Mouse (Mus musculus) bone marrow macrophage, adult 2 months (primary cell): ENCODE data around the gene Irf1. TPM values are rescaled to one million over a fixed set of nuclear protein-coding genes. Genes with fewer than 3 reads are reported as not detected.
"Not testable (repeated sequence)": the region's sequence is repeated elsewhere in the genome, so short reads cannot be mapped to it uniquely, and the experiment has no call there.

Experiments
- H3K27ac ChIP-seq: 2 replicates; pipeline ENCODE4 v1.5.1; 2012; ENCODE audit warnings: low read depth, low read length; ENCODE audit not compliant: insufficient read depth
- H3K4me1 ChIP-seq: 2 replicates; pipeline ENCODE4 v1.6.1; 2012; ENCODE audit warnings: low read length; ENCODE audit not compliant: control insufficient read depth, insufficient read depth
- H3K4me3 ChIP-seq: 2 replicates; pipeline ENCODE4 v1.5.1; 2012; ENCODE audit warnings: mild to moderate bottlenecking, low read length, moderate library complexity; ENCODE audit not compliant: insufficient read depth
- CTCF ChIP-seq: IDR thresholded peaks from 2 replicates; pipeline ENCODE4 v1.5.1; 2012; ENCODE audit warnings: low read depth, mild to moderate bottlenecking, low read length, moderate library complexity
- POLR2A ChIP-seq: IDR thresholded peaks from 2 replicates; pipeline ENCODE4 v1.6.1; 2012; ENCODE audit warnings: mild to moderate bottlenecking, low read depth, low read length, borderline replicate concordance
- polyA plus RNA-seq: library from polyadenylated mRNA; stranded (reverse); fragments of >200 nt; gene quantifications from 2 replicates; pipeline ENCODE4 v1.2.4, GENCODE M21; 2012; ENCODE audit not compliant: missing spikeins, insufficient read depth, insufficient read length

Irf1 gene
- polyA plus RNA-seq, 1 experiment = 89.6 TPM

GRCm38 (mm10) chr11:53737573-53737946 lies 32.3 kb upstream of the Irf1 start:
- TF ChIP-seq CTCF = no peak
- TF ChIP-seq POLR2A = no peak
- H3K27ac ChIP-seq = no peak overlapping the region
- H3K4me3 ChIP-seq = no peak overlapping the region
- H3K4me1 ChIP-seq = no peaks in the 10 kb centered on the region

- no peak overlapping the region for H3K27ac ChIP-seq
- no peak for TF ChIP-seq CTCF
- TF ChIP-seq POLR2A = no peak
These were observed 27.5 kb upstream of the Irf1 start for GRCm38 (mm10) chr11:53742353-53742752.

DNA sequence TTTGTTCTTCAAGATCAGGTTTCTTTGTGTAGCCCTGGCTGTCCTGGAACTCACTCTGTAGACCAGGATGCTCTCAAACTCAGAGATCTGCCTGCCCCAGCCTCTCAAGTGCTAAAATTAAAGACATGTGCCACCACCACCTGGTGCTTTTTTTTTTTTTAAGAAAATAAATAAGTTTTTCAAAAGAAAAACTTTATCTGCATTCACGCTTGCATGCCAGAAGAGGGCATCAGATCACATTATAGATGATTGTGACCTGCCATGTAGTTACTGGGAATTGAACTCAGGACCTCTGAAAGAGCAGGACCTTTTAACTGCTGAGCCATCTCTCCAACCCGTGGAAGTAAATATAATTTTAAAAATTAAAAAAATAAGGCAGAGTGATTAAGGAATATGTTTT lies 24.6 kb upstream of the Irf1 start:
- TF ChIP-seq POLR2A (no peak), CTCF (no peak)
- Histone ChIP-seq H3K27ac (no peak overlapping the region), H3K4me1 (peaks cover 18% of the 10 kb centered on the region), H3K4me3 (no peak overlapping the region)

More at GRCm38 (mm10) chr11:53742353-53742752, 27.5 kb upstream of the Irf1 start:
- Histone ChIP-seq H3K4me3 (no peak overlapping the region), H3K4me1 (peaks cover 2% of the 10 kb centered on the region; the same call in 1 of the 2 replicates)

DNA sequence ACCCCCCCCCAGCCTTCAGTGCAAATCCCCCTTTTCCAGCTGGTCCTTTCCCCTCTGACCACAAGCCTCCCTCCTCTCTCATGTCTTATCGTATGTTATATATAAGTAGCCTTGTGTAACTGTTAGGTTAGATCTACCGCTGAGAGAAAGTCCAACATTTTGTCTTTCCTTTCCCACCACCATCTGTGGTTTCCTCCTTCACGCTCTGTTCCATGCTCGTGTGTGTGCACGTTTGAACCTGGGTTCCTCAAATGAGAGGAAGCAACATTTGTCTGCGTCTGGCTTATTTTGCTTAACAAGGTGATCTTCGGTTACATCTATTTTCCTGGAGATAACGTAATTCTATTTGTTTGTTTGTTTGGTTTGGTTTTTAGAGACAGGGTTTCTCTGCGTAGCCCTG lies 21.8 kb upstream of the Irf1 start:
- no peak for TF ChIP-seq POLR2A
- TF ChIP-seq CTCF = no peak
- Histone ChIP-seq H3K4me1 (peaks cover 18% of the 10 kb centered on the region), H3K27ac (0 out of 2 replicates have a peak overlapping the region, but pooled peaks have one; percentile 26), H3K4me3 (no peak overlapping the region)

DNA sequence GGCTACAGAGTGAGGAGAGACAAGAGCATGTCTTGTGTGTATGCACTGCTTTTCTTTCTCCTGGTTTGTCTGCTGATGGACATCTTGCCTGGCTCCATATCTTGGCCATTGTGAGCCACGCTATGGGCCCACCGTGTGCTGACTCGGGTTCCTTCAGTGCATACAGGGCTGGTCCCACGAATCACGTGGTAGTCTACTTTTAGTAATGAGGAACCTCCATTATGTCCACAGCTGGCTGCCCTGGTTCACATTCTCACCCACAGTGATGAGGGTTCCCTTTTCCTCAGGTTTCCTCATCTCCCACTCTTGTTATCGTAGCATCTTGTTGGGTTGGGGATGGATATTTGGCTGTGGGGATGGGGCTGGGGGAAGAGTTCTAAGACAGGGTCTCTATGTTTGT lies 21.2 kb upstream of the Irf1 start:
- H3K4me3 ChIP-seq = no peak overlapping the region
- TF ChIP-seq CTCF (no peak), POLR2A (no peak)

DNA sequence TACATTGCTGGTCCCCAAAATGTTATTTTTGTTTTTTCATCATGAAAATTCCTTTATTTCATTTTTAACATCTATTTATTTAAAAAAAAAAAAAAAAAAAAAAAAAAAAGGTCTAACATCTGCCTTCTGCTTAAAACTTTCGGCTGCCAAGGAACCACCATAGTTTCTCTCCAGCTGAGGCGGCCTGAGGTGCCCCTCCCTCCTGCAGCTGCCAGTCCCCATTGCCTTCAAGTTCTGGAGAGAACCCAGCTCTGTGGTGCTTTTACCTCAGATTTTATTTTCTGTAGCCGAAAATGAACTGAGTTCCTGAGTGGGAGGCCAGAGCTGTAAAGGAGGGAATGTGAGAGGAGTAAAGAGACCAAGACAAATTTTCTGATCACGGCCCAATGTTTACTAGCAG lies 20.5 kb upstream of the Irf1 start:
- TF ChIP-seq POLR2A (no peak), CTCF (no peak)
- H3K27ac ChIP-seq = no peak overlapping the region

More for the DNA sequence above, 21.2 kb upstream of the Irf1 start:
- Histone ChIP-seq H3K27ac (peak overlapping the region; percentile 26), H3K4me1 (peaks cover 18% of the 10 kb centered on the region)

GRCm38 (mm10) chr11:53749716-53750352 lies 20.0 kb upstream of the Irf1 start:
- Histone ChIP-seq H3K4me1 (peaks cover 18% of the 10 kb centered on the region), H3K27ac (no peak overlapping the region), H3K4me3 (no peak overlapping the region)
- TF ChIP-seq POLR2A (no peak), CTCF (no peak)

More for the DNA sequence above, 20.5 kb upstream of the Irf1 start:
- Histone ChIP-seq H3K4me1 (peaks cover 18% of the 10 kb centered on the region), H3K4me3 (no peak overlapping the region)

GRCm38 (mm10) chr11:53755011-53755595 lies 14.7 kb upstream of the Irf1 start:
- no peak overlapping the region for H3K4me3 ChIP-seq
- H3K4me1 ChIP-seq = no peaks in the 10 kb centered on the region
- no peak overlapping the region for H3K27ac ChIP-seq
- TF ChIP-seq CTCF (no peak), POLR2A (no peak)

DNA sequence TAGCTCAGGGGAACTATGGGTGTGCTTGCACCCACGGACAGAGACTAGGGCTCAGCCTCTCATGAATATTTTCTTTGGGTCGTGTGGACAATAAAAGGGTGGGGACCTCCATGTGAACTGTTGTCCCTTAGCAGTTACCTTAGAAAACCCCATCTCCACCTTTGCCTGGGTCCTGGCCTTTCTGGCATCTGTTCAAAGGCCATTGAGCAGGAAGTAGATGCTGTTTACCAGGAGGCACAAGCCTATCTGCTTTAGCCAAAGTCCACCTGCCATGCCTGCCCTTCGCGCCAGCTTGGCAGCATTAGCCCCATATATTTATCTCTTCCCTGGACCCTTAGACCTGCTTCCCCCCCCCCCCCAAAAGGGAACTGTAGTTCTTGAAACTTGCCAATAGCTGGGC lies 12.2 kb upstream of the Irf1 start:
- H3K4me3 ChIP-seq = no peak overlapping the region
- H3K4me1 ChIP-seq = peaks cover 11% of the 10 kb centered on the region
- TF ChIP-seq POLR2A (no peak), CTCF (no peak)
- H3K27ac ChIP-seq = no peak overlapping the region

DNA sequence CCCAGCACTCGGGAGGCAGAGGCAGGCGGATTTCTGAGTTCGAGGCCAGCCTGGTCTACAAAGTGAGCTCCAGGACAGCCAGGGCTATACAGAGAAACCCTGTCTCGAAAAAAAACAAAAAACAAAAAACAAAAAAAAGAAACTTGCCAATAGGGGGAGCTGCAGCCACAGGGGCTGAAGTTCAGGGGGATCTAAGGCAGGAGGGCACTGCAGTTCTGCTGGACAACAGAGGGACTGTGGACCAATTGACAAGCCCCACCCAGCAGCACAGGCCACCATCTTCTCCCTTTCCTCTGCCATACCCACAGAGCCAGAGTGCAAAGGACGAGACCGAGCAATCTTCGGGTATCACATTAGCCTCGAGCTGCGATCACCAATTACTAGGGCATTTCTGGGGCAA lies 11.8 kb upstream of the Irf1 start:
- H3K4me3 ChIP-seq, H3K27ac ChIP-seq: not testable (repeated sequence)
- peak; percentile 68 for TF ChIP-seq CTCF
- H3K4me1 ChIP-seq = peaks cover 12% of the 10 kb centered on the region
